Mouse (Mus musculus) CH12F3 (cell line): ENCODE results near the gene Zrsr1.

Experiments used
- in situ Hi-C: fragments of 300-500 bp; cut with MboI; formaldehyde crosslinking; loops from 2 replicates; pipeline ENCODE4 v1.14.3; 2020; ENCODE audit warnings: low sequenced_read_pairs

Zrsr1 gene

GRCm38 (mm10) chr11:23007481-23008180 lies 35.8 kb downstream of the Zrsr1 start, which contains the start of gene Fam161a:
Gene Fam161a, plus strand, starts transcription at chr11:23007531.
- in situ Hi-C loops = loop anchor here (5.0 kb wide), 1 partner anchor 265 kb away; no protein-coding TSS in a partner anchor

- in situ Hi-C loops = loop anchor here (5.0 kb wide), 1 partner anchor 264 kb away; no protein-coding TSS in a partner anchor
These were observed 36.5 kb downstream of the Zrsr1 start for GRCm38 (mm10) chr11:23008181-23008823.

DNA sequence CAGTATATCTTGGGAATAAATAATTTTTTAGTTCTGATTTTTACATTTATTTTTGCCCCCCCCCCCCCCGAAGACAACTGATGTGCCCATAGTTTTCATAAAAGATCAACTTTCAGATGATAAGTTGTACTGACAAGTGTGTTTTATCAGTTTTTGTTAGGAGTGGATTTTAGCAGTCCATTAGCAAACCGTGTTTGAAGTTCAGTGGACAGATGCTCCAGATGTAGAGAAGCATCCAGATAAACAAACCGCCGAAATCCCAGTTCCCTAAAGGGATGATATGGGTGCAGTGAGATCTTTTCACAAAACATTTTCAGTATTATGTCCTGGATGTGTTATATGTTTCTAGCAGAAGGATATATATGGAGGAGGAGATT lies 37.0 kb downstream of the Zrsr1 start:
- in situ Hi-C loops = loop anchor here (5.0 kb wide), 1 partner anchor 263 kb away; no protein-coding TSS in a partner anchor

- in situ Hi-C loops = no loop called here
These were observed 41.3 kb downstream of the Zrsr1 start for GRCm38 (mm10) chr11:23013096-23013495.

GRCm38 (mm10) chr11:23013580-23014294 lies 41.9 kb downstream of the Zrsr1 start:
- in situ Hi-C loops = no loop called here

- in situ Hi-C loops = no loop called here
These were observed 43.2 kb downstream of the Zrsr1 start for GRCm38 (mm10) chr11:23014996-23015395.

DNA sequence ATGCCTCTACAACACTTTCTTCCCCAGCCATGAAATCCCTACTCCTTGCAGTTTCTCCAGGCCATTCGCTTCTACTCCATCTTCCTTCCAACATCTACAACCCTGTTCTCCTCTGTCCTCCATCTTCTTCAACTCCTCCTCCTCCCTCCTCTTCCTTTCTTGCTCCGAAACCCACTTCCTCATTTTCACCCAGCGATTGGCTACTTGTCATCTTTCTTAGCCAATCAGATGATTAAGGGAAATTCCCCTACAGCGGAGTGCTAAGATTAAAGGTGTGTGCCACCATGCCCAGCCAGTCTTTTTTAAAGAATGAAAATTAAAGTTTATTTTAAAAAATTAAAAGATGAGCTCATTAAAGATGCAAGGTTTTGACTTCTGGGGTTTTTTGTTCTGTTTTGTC lies 46.1 kb downstream of the Zrsr1 start:
- in situ Hi-C loops = no loop called here

DNA sequence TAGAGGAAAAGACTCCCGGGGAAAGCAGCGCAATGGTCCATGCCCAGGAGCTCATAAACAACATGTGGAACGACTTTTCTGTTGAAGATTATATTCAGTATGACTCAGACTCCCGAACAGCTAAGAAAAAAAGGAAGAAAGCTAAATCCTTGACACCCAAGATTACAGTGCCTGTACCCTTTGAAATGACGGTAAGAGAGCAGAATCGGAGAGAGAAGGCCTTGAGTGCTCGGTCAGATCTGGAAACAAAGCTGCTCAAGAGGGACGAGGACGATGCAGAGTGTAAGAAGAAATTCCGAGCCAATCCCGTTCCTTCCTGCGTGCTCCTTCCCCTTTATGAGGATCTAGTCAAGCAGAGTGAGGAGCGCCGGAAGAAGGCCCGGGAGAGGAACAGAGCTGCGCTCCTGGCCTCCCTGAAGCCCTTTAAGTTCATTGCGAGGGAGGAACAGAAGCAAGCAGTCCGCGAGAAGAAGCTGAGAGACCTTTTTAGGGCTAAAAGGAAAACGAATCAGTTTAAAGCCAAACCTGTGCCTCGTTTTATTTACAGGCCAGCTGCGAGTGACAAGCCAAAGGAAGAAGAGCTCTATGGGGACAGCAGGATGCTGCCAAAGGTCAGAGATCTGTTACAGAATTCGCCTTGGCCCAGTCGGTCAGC lies 48.4 kb downstream of the Zrsr1 start:
- in situ Hi-C loops = no loop called here

- in situ Hi-C loops = no loop called here
These were observed 49.0 kb downstream of the Zrsr1 start for GRCm38 (mm10) chr11:23020841-23021240.

GRCm38 (mm10) chr11:23023155-23023554 lies 51.4 kb downstream of the Zrsr1 start:
- in situ Hi-C loops = no loop called here

GRCm38 (mm10) chr11:23024169-23024568 lies 52.4 kb downstream of the Zrsr1 start:
- in situ Hi-C loops = no loop called here
